Mouse (Mus musculus) left cerebral cortex, adult 2 months (tissue): Measurements from ENCODE around the gene Smpdl3b. TPM values are rescaled to one million over a fixed set of nuclear protein-coding genes. Genes with fewer than 3 reads are reported as not detected.

Experiments used
- DNase-seq, 2 experiments: peaks; one replicate each; pipeline ENCODE4 v3.0.0; 2021 to 2022; ENCODE audit warnings: low spot score in 2 of 2, mixed read lengths in 1 of 2; ENCODE audit errors: extremely low spot score in 1 of 2
- H3K27ac ChIP-seq: fragments of 200-600 bp; 2 replicates; pipeline ENCODE4 v1.8.1; 2022
- H3K4me3 ChIP-seq: fragments of 200-600 bp; 2 replicates; pipeline ENCODE4 v1.8.1; 2022
- CTCF ChIP-seq: fragments of 200-600 bp; IDR thresholded peaks from 2 replicates; pipeline ENCODE4 v1.8.1; 2022; ENCODE audit warnings: antibody characterized with exemption, mild to moderate bottlenecking, moderate library complexity
- intact Hi-C: fragments of 180-260 bp; cut with DNase I; formaldehyde crosslinking; loops from one replicate; pipeline ENCODE4 v1.15.1; 2025
- total RNA-seq, 2 experiments: library from RNA; stranded (reverse); gene quantifications; 2 replicates each; pipeline ENCODE4 v1.2.3; 2021

Gene Smpdl3b
- total RNA-seq, 2 experiments from 2014 or later: 4.3 to 4.4 TPM

DNA sequence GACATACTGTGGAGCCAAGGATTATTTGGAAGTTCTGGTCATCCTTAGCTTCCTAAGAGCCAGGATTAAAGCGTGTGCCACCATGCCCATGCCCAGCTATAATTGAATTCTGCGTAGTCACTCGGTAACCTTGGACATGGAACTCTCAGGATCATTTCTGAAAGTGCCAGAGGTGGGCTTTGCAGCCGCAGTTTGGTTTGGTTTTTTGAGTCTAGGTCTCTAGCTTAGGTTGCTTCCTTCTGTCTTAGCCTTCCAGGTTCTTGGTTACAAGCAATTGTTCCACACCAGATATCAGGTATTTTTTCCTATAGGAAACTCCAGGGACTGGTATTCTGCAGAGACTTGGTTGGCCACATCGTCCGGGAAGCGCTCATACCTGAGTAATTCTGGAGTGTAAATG is 43.9 kb downstream of the Smpdl3b start:
- no peak for DNase-seq
- Histone ChIP-seq H3K27ac (no peak overlapping the region), H3K4me3 (no peak overlapping the region)
- no peak for TF ChIP-seq CTCF
- intact Hi-C loops: no loop called here

DNA sequence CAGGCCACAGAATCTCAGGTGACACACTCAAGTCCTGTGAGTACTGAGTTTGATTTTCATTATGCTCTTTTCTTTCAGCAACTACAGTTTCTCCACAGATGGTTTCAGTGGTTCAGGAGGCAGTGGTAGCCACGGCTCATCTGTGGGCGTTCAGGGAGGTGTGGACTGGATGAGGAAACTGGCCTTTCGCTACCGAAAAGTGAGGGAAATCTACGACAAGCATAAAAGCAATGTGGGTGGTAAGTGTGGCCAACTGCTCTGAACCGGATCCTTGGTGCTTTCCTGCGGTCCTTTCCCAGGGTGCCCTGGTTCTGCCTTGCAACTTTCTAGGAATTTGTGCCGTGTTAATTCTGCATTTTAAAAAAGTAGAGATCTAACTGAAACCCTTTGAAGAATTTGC is 50.2 kb downstream of the Smpdl3b start:
- Histone ChIP-seq H3K27ac (no peak overlapping the region), H3K4me3 (no peak overlapping the region)
- DNase-seq: no peak
- no peak for TF ChIP-seq CTCF
- intact Hi-C loops: no loop called here

DNA sequence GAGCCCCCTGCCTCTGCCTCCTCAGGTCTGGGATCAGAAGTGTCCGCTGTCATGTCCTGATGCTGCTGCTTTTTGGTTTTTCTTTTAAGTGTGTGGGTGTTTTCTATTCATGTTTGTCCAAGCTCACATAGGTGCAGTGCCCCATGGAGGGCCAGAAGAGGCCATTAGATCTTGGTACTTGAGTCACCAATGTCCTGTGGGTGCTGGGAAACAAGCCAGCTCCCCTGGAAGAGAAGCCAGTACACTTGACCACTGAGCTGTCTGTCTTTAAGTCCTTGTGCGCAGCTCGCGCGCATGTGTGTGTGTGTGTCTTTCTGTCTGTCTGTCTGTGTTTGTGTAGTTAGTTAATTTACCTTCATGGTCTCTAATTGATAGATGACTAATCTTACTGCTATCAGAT is 55.0 kb downstream of the Smpdl3b start:
- TF ChIP-seq CTCF: no peak
- no peak overlapping the region for H3K4me3 ChIP-seq
- DNase-seq: no peak
- H3K27ac ChIP-seq: no peak overlapping the region
- intact Hi-C loops: no loop called here

GRCm38 (mm10) chr4:132693366-132693765 is 63.7 kb downstream of the Smpdl3b start:
- Histone ChIP-seq H3K27ac (no peak overlapping the region), H3K4me3 (no peak overlapping the region)
- intact Hi-C loops: no loop called here
- no peak for TF ChIP-seq CTCF
- no peak for DNase-seq

GRCm38 (mm10) chr4:132689634-132690033 is 67.4 kb downstream of the Smpdl3b start:
- intact Hi-C loops: no loop called here
- no peak for TF ChIP-seq CTCF
- Histone ChIP-seq H3K4me3 (no peak overlapping the region), H3K27ac (no peak overlapping the region)
- DNase-seq: no peak

Other genes starting within 250 kb of the Smpdl3b start
- 10 to 100 TPM; 10.4 to 10.7 TPM for gene Sesn2, start 246.8 kb downstream of the Smpdl3b start, total RNA-seq
- gene Atpif1, start 223.6 kb downstream of the Smpdl3b start, total RNA-seq: 100 to 1,000 TPM; 430 to 458 TPM
- gene Dnajc8, start 221.7 kb downstream of the Smpdl3b start, total RNA-seq: 10 to 100 TPM; 91.4 to 92.9 TPM
- 1 to 10 TPM in 1 of 2 experiments, under 1 TPM in 1; 1.00 to 1.2 TPM for gene Ptafr, start 193.2 kb downstream of the Smpdl3b start, total RNA-seq
- gene Eya3, start 118.3 kb downstream of the Smpdl3b start, total RNA-seq: 10 to 100 TPM; 31.0 to 33.5 TPM
- 1 to 10 TPM; 2.5 to 3.3 TPM for gene Xkr8, start 24.7 kb downstream of the Smpdl3b start, total RNA-seq
- gene Rpa2, start 11.1 kb upstream of the Smpdl3b start, total RNA-seq: 10 to 100 TPM; 13.0 to 16.2 TPM
- gene Themis2, start 39.1 kb upstream of the Smpdl3b start, total RNA-seq: under 1 TPM; 0.86 to 0.94 TPM
- gene Ppp1r8, start 85.9 kb upstream of the Smpdl3b start, total RNA-seq: 10 to 100 TPM; 41.2 to 41.8 TPM
- 100 to 1,000 TPM; 101 to 110 TPM for gene Stx12, start 127.3 kb upstream of the Smpdl3b start, total RNA-seq
- 10 to 100 TPM; 47.6 to 49.9 TPM for gene Fam76a, start 165.3 kb upstream of the Smpdl3b start, total RNA-seq
- under 1 TPM; 0.23 TPM for gene Fgr, start 216.8 kb upstream of the Smpdl3b start, total RNA-seq